Mouse (Mus musculus): ENCODE results near the gene Tmub2.

GRCm38 (mm10) chr11:102314321-102314720 lies 29.6 kb downstream of the Tmub2 start:
- TF ChIP-seq POLR2A (IDR thresholded peaks at IDR 0.05; ENCODE audit: extremely low read depth, insufficient read depth, low read length) (no peak), CTCF (IDR thresholded peaks at IDR 0.05; ENCODE audit: low read depth, low read length) (no peak)
